Mouse (Mus musculus) liver, embryonic 14 days (tissue): Measurements from ENCODE around the gene C130060K24Rik. TPM values are rescaled to one million over a fixed set of nuclear protein-coding genes. Genes with fewer than 3 reads are reported as not detected.

ENCODE experiments used
- polyA plus RNA-seq: library from polyadenylated mRNA; depleted of rRNA; stranded (reverse); fragments of >200 nt; gene quantifications from 2 replicates; pipeline ENCODE4 v1.2.3, GENCODE M21; 2012; rRNA removed

Gene C130060K24Rik
- not detected in 2 replicates for polyA plus RNA-seq

DNA sequence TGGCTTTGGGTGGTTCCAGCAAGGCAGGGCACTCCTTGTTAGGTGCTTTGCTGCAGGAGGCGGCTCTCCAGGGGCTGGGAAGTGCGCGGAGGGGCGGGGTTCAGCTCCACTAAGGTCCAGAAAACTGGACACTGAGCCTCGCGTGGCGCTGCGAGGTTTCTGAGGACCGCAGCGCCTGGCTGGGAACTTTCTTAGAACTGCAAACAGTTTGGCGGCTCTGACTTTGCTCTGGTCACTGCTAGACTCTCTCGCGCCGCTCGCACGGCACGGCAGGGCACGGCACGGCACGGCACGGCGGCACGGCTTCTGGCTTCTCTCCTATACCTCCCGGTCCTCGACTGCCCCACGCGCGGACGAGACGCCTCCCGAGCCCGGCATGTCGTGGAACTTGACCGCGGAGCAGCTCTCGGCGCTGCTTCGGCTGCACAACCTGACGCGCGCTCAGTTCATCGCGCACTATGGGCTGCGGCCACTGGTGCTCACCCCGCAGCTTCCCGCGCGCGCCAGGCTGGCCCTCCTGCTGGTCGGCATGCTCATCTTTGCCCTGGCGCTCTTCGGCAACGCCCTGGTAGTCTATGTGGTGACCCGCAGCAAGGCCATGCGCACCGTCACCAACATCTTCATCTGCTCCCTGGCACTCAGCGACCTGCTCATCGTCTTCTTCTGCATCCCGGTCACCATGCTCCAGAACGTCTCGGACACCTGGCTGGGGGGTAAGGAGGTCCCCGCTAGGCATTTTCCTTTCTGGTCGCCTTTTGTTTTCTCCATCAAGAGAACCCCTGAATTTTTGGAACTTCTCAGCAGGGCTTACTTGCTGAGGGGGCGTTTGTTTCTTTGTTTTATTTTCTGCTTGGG is at the start of gene C130060K24Rik:
Gene C130060K24Rik (plus strand): TSS at position 188 of the 855 bp plus-strand sequence.

Other genes with a start within 250 kb of the C130060K24Rik start
- gene Hpgds, start 236.2 kb upstream of the C130060K24Rik start, polyA plus RNA-seq, result 2.0 and 2.3 TPM in 2 replicates
- 0.01 TPM in 1 of 2 replicates, not detected in the other for gene Tnip3, start 144.2 kb downstream of the C130060K24Rik start, polyA plus RNA-seq